Mouse (Mus musculus) ES-E14 (cell line): Measurements from ENCODE around the gene Cass4. TPM values are rescaled to one million over a fixed set of nuclear protein-coding genes. Genes with fewer than 3 reads are reported as not detected.

Source experiments
- DNase-seq: peaks from one replicate; pipeline ENCODE4 v3.0.0-alpha.2; 2013; ENCODE audit warnings: low read depth, low spot score
- H3K27ac ChIP-seq: 2 replicates; pipeline ENCODE4 v1.5.1; 2012; ENCODE audit warnings: low read depth, mild to moderate bottlenecking, low read length, moderate library complexity, mixed read lengths; ENCODE audit not compliant: poor library complexity, insufficient read depth, severe bottlenecking
- H3K36me3 ChIP-seq: 2 replicates; pipeline ENCODE4 v1.6.1; 2012; ENCODE audit warnings: mild to moderate bottlenecking, low read length, moderate library complexity, mixed read lengths; ENCODE audit not compliant: control insufficient read depth, poor library complexity, insufficient read depth, severe bottlenecking
- H3K4me1 ChIP-seq, 2 experiments: fragments of 150-350 bp in 1 of 2; sonication (generic) in 1 of 2; 2 replicates each; pipeline ENCODE4 v1.6.1; 2012; ENCODE audit warnings: low read length in 2 of 2, mild to moderate bottlenecking in 1 of 2, mixed read lengths in 1 of 2; ENCODE audit not compliant: control insufficient read depth in 2 of 2, insufficient read depth in 2 of 2, poor library complexity in 1 of 2
- H3K4me3 ChIP-seq, 2 experiments: fragments of 150-350 bp in 1 of 2; sonication (generic) in 1 of 2; 2 replicates each; pipeline ENCODE4 v1.5.1; 2012; ENCODE audit warnings: low read length in 2 of 2, low read depth in 1 of 2, mild to moderate bottlenecking in 1 of 2, mixed read lengths in 1 of 2; ENCODE audit not compliant: insufficient read depth in 1 of 2, poor library complexity in 1 of 2, severe bottlenecking in 1 of 2
- H3K9ac ChIP-seq: 2 replicates; pipeline ENCODE4 v1.6.1; 2012; ENCODE audit warnings: low read depth, mild to moderate bottlenecking, low read length, mixed read lengths; ENCODE audit not compliant: poor library complexity, insufficient read depth, severe bottlenecking
- H3K9me3 ChIP-seq: fragments of 150-350 bp; sonication (generic); 2 replicates; pipeline ENCODE4 v1.6.1; 2012; ENCODE audit warnings: low read depth, mild to moderate bottlenecking, low read length; ENCODE audit not compliant: control insufficient read depth, insufficient read depth
- CHD2 ChIP-seq: IDR thresholded peaks from 2 replicates; pipeline ENCODE4 v1.6.1; 2014; ENCODE audit warnings: mild to moderate bottlenecking, low read depth, low read length, inconsistent platforms
- HCFC1 ChIP-seq: IDR thresholded peaks from 2 replicates; pipeline ENCODE4 v1.6.1; 2012; ENCODE audit warnings: low read length, inconsistent platforms, borderline replicate concordance; ENCODE audit not compliant: insufficient read depth
- MAFK ChIP-seq: IDR thresholded peaks from 2 replicates; pipeline ENCODE4 v1.6.1; 2014; ENCODE audit warnings: mild to moderate bottlenecking, low read depth, low read length, inconsistent platforms; ENCODE audit not compliant: insufficient read depth
- ZC3H11A ChIP-seq: IDR thresholded peaks from 2 replicates; pipeline ENCODE4 v1.6.1; 2012; ENCODE audit warnings: low read depth, mild to moderate bottlenecking, inconsistent platforms, low read length, borderline replicate concordance
- ZNF384 ChIP-seq: IDR thresholded peaks from 2 replicates; pipeline ENCODE4 v1.6.1; 2012; ENCODE audit warnings: low read depth, low read length, inconsistent platforms
- in situ Hi-C, 2 experiments: fragments of 600-800 bp; cut with MboI; formaldehyde crosslinking; loops; one replicate each; pipeline ENCODE4 v1.15.1; 2025; ENCODE audit warnings: low sequenced_read_pairs in 2 of 2, inconsistent platforms in 1 of 2; ENCODE audit not compliant: unreplicated experiment in 2 of 2
- total RNA-seq: library from RNA; depleted of rRNA; stranded (reverse); fragments of 300-350 nt; gene quantifications from 2 replicates; pipeline ENCODE4 v1.2.3, GENCODE M21; 2012

Cass4 gene
- total RNA-seq, 1 experiment: 2.8 TPM

DNA sequence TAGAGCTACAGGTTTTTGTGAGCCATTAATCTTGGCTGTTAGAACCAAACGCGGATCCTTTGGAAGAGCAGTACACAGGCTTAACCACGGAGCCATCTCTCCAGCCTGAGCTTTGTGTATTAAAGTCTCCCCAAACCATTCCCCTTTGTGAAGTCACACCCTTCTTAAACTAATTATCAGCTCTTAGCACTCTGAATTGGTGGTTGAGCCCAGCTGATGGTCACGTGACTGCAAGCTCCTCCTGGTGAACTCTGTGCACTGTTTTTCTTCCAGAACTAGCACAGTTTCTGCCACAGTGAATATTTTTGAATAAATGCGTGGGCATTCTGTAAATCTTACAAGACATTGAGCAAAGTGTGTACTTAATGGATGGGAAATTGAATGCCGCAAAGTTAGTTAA is 47.6 kb downstream of the Cass4 start:
- TF ChIP-seq HCFC1: no peak
- no peak for TF ChIP-seq MAFK
- no peak for TF ChIP-seq ZNF384
- no peak for TF ChIP-seq CHD2
- no peak for TF ChIP-seq ZC3H11A
- no peak for DNase-seq
- in situ Hi-C loops: loop anchor here in 1 of 2 experiments (25.0 kb wide), 1 partner anchor 204 kb away; the partner anchor contains the start of gene Mc3r
- Histone ChIP-seq H3K36me3 (peaks cover 4% of the 10 kb centered on the region; the same call in 1 of the 2 replicates), H3K27ac (no peak overlapping the region), H3K9ac (peak overlapping the region; percentile 95; the same call in 1 of the 2 replicates), H3K9me3 (no peaks in the 10 kb centered on the region), H3K4me3 (peak overlapping the region; percentile 97 to 99), H3K4me1 (peaks cover 0 to 8% of the 10 kb centered on the region in 2 experiments; a peak in 1 of 4 replicates)

DNA sequence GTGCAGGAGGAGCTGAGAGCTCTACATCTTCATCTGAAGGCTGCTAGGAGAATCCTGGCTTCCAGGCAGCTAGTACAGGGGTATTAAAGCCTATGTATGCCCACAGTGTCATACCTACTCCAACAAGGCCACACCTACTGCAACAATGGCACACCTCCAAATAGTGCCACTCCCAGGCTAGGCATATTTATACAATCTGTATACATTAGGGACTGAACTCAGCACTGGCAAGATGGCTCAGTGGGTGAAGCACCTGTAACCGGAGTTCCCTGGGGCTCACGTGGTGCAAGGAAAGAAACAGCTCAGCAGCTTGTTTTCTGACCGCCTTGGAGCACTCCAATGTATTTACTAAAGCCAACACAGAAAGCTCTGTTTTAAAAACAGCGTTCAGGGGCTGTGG is 52.0 kb downstream of the Cass4 start:
- no peak for TF ChIP-seq HCFC1
- no peak for TF ChIP-seq CHD2
- TF ChIP-seq ZNF384: no peak
- TF ChIP-seq MAFK: no peak
- TF ChIP-seq ZC3H11A: no peak
- peaks cover 37% of the 10 kb centered on the region for H3K36me3 ChIP-seq

DNA sequence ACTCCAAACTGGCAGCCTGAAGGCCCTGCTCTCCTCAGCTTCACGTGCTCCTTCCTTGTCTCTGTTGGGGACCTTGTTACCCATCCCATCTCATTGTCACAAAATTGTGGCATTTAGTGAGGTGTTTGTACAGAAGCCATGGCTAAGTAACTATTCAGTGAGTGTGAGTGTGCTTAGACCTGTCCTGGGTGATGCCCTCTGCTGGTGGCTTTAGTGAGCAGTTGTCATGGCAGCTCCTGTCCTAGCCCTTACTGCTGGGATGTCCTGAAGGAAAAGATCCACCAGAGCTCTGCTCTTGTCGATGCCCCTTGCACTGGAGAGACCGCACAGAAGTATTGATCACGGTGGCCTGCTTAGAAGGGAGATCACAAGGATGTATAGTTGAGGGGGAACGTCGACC is 53.7 kb downstream of the Cass4 start:
- in situ Hi-C loops: loop anchor here in 1 of 2 experiments (25.0 kb wide), 1 partner anchor 210 kb away; the partner anchor contains the start of gene Mc3r
- no peak overlapping the region for H3K4me3 ChIP-seq
- DNase-seq: no peak
- no peak overlapping the region for H3K9ac ChIP-seq
- no peaks in the 10 kb centered on the region for H3K4me1 ChIP-seq
- H3K9me3 ChIP-seq: no peaks in the 10 kb centered on the region
- peaks cover 40% of the 10 kb centered on the region for H3K36me3 ChIP-seq
- no peak for TF ChIP-seq ZNF384
- H3K27ac ChIP-seq: no peak overlapping the region

More for the DNA sequence above, 52.0 kb downstream of the Cass4 start:
- DNase-seq: no peak
- H3K9me3 ChIP-seq: no peaks in the 10 kb centered on the region
- peaks cover 0 to 2% of the 10 kb centered on the region in 2 experiments; a peak in 1 of 4 replicates for H3K4me1 ChIP-seq
- in situ Hi-C loops: loop anchor here in 1 of 2 experiments (25.0 kb wide), 1 partner anchor 208 kb away; the partner anchor contains the start of gene Mc3r
- no peak overlapping the region for H3K27ac ChIP-seq
- no peak overlapping the region for H3K4me3 ChIP-seq
- H3K9ac ChIP-seq: no peak overlapping the region

DNA sequence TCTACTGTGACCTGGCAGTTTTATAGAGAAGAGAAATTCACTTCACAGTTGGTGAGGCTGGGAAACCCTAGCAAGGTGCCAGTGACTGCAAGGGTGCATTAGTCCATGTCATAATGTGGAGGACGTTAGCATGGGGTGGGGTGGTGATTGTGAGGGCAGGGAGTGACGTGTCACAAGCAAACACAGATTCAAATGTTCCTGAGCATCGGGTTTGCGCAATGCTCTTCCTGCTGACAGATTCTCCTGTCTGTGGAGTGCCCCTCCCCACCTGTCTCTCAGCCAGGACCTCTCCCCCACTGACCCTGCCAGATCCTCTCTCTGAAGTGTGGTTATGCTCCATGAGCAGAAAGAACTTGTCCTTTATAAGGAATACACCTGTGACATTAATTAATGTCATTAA is 54.7 kb downstream of the Cass4 start:
- no peak for TF ChIP-seq CHD2
- Histone ChIP-seq H3K9me3 (no peaks in the 10 kb centered on the region), H3K4me1 (no peaks in the 10 kb centered on the region), H3K27ac (no peak overlapping the region), H3K9ac (no peak overlapping the region), H3K4me3 (no peak overlapping the region), H3K36me3 (peaks cover 44% of the 10 kb centered on the region)
- in situ Hi-C loops: loop anchor here in 1 of 2 experiments (25.0 kb wide), 1 partner anchor 211 kb away; the partner anchor contains the start of gene Mc3r
- DNase-seq: no peak

DNA sequence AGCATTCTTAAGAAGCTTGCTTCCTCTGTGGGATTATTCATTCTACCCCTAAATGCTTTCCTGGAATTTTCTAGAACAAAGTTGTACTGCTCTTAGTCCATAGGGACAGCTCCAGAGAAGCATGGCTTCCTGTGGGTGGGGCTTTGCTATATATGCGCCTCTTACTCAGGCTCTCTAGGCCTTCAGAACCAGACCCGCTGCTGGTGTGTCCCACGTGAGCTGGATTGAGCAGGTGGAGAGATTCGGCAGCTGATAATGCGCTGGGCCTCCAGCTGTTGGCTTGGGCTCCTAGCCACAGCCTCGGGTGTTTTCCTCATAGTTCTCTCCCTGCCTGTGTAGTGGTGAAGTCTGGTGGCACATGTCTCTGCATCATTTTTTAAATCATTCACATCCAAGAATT is 57.0 kb downstream of the Cass4 start:
- in situ Hi-C loops: no loop called here

More for the DNA sequence above, 57.0 kb downstream of the Cass4 start:
- H3K36me3 ChIP-seq: peaks cover 46% of the 10 kb centered on the region
- no peak overlapping the region for H3K4me3 ChIP-seq
- no peaks in the 10 kb centered on the region for H3K9me3 ChIP-seq
- DNase-seq: no peak
- no peak for TF ChIP-seq MAFK
- no peak for TF ChIP-seq HCFC1
- no peak for TF ChIP-seq ZC3H11A
- no peak for TF ChIP-seq ZNF384
- no peak for TF ChIP-seq CHD2
- H3K27ac ChIP-seq: no peak overlapping the region
- H3K4me1 ChIP-seq: no peaks in the 10 kb centered on the region
- H3K9ac ChIP-seq: no peak overlapping the region
